ENCODE assay signal across 8 mouse cellular contexts in the genomic region with DNA sequence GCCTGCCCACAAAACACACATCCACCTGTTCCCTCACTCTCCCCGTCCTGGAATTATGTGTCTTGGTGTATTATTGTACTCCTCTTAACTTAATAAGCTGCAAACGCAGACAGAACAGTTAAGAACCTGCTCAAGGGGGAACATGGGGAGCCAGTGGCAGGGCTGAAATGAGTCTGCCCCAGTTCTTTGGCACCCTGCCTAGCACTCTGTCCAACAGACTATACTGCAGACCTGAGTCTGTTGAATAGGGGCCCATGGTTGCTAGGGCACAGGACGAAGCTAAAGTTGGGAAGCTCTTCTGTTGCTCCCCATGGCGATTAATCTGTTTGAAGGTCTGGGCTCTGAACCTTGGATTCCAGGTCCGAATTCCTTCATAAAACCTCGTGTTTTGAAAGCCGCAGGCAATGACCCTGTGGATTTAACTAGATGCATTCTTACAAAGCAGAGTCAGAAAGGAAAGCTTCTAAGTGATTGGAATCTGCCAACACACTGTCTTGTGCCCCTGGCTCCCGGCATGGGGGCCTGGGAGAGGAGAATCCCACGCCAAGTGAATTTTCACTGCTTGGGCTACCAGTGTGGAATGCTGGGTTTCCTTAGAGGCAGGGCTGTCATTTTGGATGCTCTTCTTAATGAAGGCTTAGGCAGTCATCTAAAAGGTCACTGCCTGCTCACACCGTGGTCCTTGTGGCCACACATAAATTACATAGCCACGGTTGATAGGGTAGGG.
DNase-seq lines count a peak whose midpoint lies in the region; ATAC-seq and TF ChIP-seq lines count a peak whose summit lies in the region.

No protein-coding gene starts in this region.

- no peaks in the 10 kb centered on the region for H3K36me3 ChIP-seq in hindbrain, embryonic 15.5 days
- H3K36me3 ChIP-seq in midbrain, postnatal 0 days (ENCODE audit: insufficient read depth, low read length) = no peaks in the 10 kb centered on the region
- H3K36me3 ChIP-seq in heart, embryonic 12.5 days = no peaks in the 10 kb centered on the region

- peak; percentile 12 to 47 for DNase-seq in layer of hippocampus, postnatal 14 days (ENCODE audit: low spot score in 2 of 2)
- no peak for DNase-seq in layer of hippocampus, adult 2 months (ENCODE audit: low spot score in 2 of 2)
- DNase-seq in cerebellum, postnatal 36 days = peak; percentile 7 to 16
- DNase-seq in midbrain, postnatal 0 days (ENCODE audit: low spot score) = peak; percentile 89
- no peak for DNase-seq in frontal cortex, adult 2 months (ENCODE audit: extremely low spot score in 1 of 2, low spot score in 1 of 2)
- DNase-seq in c-Kit-positive CD71-positive TER-119-positive erythroid progenitor cells, embryonic 14.5 days (ENCODE audit: low spot score) = no peak

- WGBS in hindbrain, embryonic 15.5 days = 27% methylated on average over 11 of the region's 11 CpGs
- WGBS in midbrain, postnatal 0 days = 14% methylated on average over 11 of the region's 11 CpGs
- WGBS in heart, embryonic 12.5 days = 68% methylated on average over 11 of the region's 11 CpGs

- peaks cover 22% of the 10 kb centered on the region for H3K4me1 ChIP-seq in hindbrain, embryonic 15.5 days (replicated peaks)
- peaks cover 4% of the 10 kb centered on the region; the same call in 1 of the 2 replicates for H3K4me1 ChIP-seq in midbrain, postnatal 0 days (ENCODE audit: insufficient read depth, low read length)
- no peaks in the 10 kb centered on the region for H3K4me1 ChIP-seq in heart, embryonic 12.5 days (replicated peaks)

- ATAC-seq in hindbrain, embryonic 15.5 days (ENCODE audit: low FRiP score, low read depth) = peak; percentile 90
- ATAC-seq in midbrain, postnatal 0 days (ENCODE audit: low FRiP score) = peak; percentile 63; the same call in 1 of the 2 replicates
- ATAC-seq in heart, embryonic 12.5 days (ENCODE audit: insufficient number of reproducible peaks, low FRiP score) = no peak

- H3K27ac ChIP-seq in layer of hippocampus, adult 2 months = no peak overlapping the region
- peak overlapping the region; percentile 49; the same call in 1 of the 2 replicates for H3K27ac ChIP-seq in hindbrain, embryonic 15.5 days (replicated peaks)
- no peak overlapping the region for H3K27ac ChIP-seq in midbrain, postnatal 0 days (ENCODE audit: low read depth, low read length)
- no peak overlapping the region for H3K27ac ChIP-seq in heart, embryonic 12.5 days (ENCODE audit: poor library complexity, severe bottlenecking)

- H3K4me2 ChIP-seq in hindbrain, embryonic 15.5 days = 0 out of 2 replicates have a peak overlapping the region, but pooled peaks have one; percentile 5
- no peak overlapping the region for H3K4me2 ChIP-seq in midbrain, postnatal 0 days (ENCODE audit: low read depth, low read length, poor library complexity, severe bottlenecking)
- H3K4me2 ChIP-seq in heart, embryonic 12.5 days = no peak overlapping the region

- no peak for TF ChIP-seq CTCF in layer of hippocampus, adult 2 months (conservative IDR thresholded peaks at IDR 0.05)
- no peak for TF ChIP-seq CTCF in midbrain, postnatal 0 days (IDR thresholded peaks at IDR 0.05)

- no peaks in the 10 kb centered on the region for H3K27me3 ChIP-seq in hindbrain, embryonic 15.5 days
- no peaks in the 10 kb centered on the region for H3K27me3 ChIP-seq in midbrain, postnatal 0 days (ENCODE audit: insufficient read depth, low read length)
- no peaks in the 10 kb centered on the region for H3K27me3 ChIP-seq in heart, embryonic 12.5 days (replicated peaks)

- H3K9ac ChIP-seq in hindbrain, embryonic 15.5 days = no peak overlapping the region
- no peak overlapping the region for H3K9ac ChIP-seq in midbrain, postnatal 0 days (replicated peaks; ENCODE audit: low read length, poor library complexity, severe bottlenecking)
- no peak overlapping the region for H3K9ac ChIP-seq in heart, embryonic 12.5 days

- H3K4me3 ChIP-seq in layer of hippocampus, adult 2 months = no peak overlapping the region
- H3K4me3 ChIP-seq in hindbrain, embryonic 15.5 days = no peak overlapping the region
- H3K4me3 ChIP-seq in midbrain, postnatal 0 days (ENCODE audit: low read depth, low read length) = no peak overlapping the region
- H3K4me3 ChIP-seq in heart, embryonic 12.5 days = no peak overlapping the region

- H3K9me3 ChIP-seq in hindbrain, embryonic 15.5 days = no peaks in the 10 kb centered on the region
- H3K9me3 ChIP-seq in midbrain, postnatal 0 days (ENCODE audit: low read length) = no peaks in the 10 kb centered on the region
- no peaks in the 10 kb centered on the region for H3K9me3 ChIP-seq in heart, embryonic 12.5 days (replicated peaks)

Comparison
In these comparisons a context has a peak if more than half of its experiments do, and no peak if none do; other contexts are left out.
1. DNase-seq: peak in layer of hippocampus, postnatal 14 days (2 of 2), cerebellum, postnatal 36 days (2 of 2) and midbrain, postnatal 0 days (single experiment); none in layer of hippocampus, adult 2 months (0 of 2), frontal cortex, adult 2 months (0 of 2) and c-Kit-positive CD71-positive TER-119-positive erythroid progenitor cells, embryonic 14.5 days (single experiment).